Mouse (Mus musculus): ENCODE measurements around the gene Brd3.

The Brd3 gene

GRCm38 (mm10) chr2:27507562-27507961 lies at the start of gene Brd3:
Gene Brd3, minus strand, starts transcription at chr2:27507662.
- WGBS = 83% methylated on average over 4 of the region's 4 CpGs

DNA sequence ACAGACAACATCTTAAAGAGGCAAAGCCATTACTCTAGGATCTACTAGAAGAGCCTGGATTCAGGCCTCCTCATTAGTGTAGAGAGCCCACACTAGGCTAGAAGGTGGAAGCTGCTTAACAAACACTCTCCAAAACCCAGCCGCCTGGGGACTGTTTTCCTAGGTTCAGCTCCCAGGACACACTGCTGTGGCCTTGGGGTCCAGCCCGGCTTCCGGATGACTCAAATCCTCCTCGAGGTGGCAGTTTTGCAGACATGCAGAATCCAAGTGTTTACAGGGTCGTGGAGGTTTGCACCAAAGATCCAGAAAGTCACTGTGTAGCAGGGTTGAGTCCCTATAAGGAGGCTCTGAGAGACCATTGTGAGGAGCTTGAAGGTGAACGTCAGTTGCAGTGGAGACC lies 49.5 kb upstream of the Brd3 start:
- WGBS = 93% methylated on average over 6 of the region's 6 CpGs

DNA sequence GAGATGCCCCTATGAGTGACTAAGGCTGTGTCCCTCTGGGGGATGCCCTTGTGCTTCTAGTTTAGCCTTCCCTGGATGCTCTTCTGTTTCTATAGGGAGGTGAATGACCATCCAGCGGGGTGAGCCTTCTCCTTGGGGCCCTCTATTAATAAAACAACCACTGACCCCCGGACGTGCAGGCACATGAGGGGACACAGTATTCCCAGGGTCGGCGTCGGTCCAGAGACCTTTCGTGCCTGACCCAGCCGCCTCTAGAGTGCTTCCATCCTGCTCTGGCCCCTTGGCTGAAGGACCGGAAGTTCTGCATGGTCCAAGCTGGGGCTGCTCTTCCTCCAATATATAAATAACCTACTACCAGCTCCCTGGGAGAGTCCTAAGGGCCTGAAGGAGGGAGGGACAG lies 46.8 kb upstream of the Brd3 start:
- 75% methylated on average over 9 of the region's 9 CpGs for WGBS

DNA sequence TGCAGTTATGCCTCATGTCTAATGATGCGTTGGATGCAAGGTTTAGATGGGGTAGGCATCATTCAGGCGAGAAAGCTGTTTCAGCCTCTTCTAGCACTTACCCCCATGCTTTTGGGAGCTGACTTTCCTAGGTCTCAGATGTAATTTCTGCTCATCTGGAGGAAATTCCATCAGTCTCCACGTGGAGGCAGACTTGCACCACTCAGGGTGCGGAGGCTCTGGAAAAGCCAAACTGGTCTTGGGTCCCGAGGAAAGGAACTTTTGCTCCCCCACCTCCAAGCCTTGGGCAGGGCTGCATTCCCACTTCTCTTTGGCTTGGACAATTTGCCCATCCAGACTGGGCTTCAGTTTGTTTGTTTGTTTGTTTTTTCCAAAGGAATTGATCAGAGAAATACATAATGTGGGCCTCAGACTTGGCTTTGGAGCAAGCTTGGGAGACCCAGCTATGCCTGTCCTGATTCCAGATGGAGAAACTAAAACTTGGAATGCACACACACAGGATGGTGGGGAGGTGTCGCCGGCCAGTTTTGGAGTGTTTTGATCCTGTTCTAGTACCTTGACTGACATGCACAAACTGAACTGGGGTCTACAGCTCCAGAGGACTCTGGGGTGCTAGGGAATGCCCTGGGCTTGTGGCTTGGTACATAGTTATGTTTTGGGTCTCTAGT lies 45.3 kb upstream of the Brd3 start:
- WGBS = 19% methylated on average over 7 of the region's 7 CpGs

- WGBS = 91% methylated on average over 1 of the region's 1 CpGs
Observed at GRCm38 (mm10) chr2:27548664-27549369, 41.4 kb upstream of the Brd3 start.

DNA sequence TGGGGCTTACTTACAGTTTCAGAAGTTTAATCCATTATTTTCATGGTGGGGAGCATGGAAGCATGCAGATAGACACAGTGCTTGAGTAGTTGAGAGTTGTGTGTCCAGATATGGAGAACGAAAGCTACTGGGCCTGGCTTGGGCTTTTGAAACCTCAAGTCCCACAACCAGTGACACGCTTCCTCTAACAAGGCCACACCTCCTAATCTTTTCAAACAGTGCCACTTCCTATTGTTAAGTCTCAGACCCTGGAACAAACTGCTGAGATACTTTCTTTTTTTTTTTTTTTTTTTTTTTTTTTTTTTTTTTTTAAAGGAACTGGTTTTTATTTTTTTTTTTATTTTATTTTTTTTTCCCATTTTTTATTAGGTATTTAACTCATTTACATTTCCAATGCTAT lies 40.5 kb upstream of the Brd3 start:
- 93% methylated on average over 2 of the region's 2 CpGs for WGBS

DNA sequence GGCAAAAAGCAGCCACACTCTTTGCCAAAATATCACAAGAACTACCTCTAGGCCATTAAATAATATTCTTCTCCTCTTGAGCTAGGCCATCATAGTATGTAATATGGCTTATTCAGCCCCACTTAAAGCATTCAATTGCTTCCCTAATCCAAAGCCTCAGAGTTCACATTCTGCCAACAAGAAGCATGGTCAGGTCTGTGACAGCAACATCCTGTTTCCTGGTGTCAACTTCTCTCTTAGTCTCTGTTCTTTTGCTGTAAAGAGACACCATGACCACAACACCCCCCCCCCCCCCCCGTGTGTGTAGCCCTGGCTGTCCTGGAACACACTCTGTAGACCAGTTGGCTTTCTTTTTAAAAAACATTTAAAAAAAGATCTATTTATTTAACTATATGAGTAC lies 39.9 kb upstream of the Brd3 start:
- 61% methylated on average over 1 of the region's 1 CpGs for WGBS

- WGBS = 93% methylated on average over 8 of the region's 8 CpGs
Observed at GRCm38 (mm10) chr2:27546041-27546440, 38.6 kb upstream of the Brd3 start.

- 84% methylated on average over 3 of the region's 3 CpGs for WGBS
Observed at GRCm38 (mm10) chr2:27545517-27545916, 38.1 kb upstream of the Brd3 start.

DNA sequence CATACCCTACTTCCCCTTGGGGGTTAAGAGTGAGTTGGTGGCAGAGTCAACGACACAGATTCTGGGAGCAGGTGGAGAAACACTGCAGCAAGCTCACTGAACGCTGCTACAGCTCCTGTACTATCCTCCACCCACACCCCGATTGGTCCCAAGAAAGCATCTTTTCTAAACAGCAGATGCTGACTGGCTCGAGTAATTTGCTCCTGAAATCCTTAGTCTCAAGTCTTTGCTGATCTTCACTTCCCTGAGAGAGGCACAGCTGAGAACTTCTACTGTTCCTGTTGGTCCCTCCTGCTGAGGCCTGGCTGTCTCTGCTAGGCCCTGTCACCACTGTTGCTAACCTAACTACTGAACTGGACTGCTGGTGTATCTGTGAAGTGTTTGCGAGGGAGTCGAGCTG lies 37.2 kb upstream of the Brd3 start:
- WGBS = 72% methylated on average over 6 of the region's 6 CpGs

DNA sequence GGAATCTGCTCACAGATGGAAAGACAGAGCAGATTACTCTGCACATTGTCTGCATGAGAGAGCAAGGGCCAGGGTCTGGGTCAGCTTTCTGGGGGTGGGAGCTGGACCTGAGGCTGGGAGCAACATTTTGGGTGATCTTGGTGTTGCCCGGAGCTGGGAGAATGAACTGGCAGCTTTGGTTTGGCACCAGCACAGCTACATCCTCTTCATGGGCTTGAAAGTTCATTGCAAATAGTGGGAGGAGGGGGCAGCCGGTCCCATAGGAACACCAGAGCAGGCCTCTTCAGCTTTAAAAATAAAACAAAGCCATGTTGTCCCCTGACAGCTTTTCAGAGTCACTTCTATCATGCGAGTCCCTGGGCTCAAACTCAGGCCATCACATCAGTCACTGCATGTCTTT lies 33.8 kb upstream of the Brd3 start:
- 91% methylated on average over 3 of the region's 3 CpGs for WGBS

DNA sequence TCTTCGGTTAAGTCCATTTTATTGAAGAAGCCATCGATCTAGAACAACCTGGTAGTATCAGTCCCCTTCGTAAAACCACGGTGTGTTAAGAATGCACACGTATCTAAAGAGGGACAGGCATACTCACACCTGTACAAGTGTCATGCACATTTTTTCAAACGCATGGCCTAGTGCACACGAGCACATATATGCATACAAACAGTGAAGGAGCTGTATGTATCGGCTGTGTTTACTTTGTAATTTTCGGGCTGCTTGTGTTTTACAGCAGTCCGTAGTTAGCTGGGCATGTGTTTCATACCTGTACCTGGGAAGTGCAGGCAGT lies 33.0 kb upstream of the Brd3 start:
- WGBS = 17% methylated on average over 10 of the region's 10 CpGs

DNA sequence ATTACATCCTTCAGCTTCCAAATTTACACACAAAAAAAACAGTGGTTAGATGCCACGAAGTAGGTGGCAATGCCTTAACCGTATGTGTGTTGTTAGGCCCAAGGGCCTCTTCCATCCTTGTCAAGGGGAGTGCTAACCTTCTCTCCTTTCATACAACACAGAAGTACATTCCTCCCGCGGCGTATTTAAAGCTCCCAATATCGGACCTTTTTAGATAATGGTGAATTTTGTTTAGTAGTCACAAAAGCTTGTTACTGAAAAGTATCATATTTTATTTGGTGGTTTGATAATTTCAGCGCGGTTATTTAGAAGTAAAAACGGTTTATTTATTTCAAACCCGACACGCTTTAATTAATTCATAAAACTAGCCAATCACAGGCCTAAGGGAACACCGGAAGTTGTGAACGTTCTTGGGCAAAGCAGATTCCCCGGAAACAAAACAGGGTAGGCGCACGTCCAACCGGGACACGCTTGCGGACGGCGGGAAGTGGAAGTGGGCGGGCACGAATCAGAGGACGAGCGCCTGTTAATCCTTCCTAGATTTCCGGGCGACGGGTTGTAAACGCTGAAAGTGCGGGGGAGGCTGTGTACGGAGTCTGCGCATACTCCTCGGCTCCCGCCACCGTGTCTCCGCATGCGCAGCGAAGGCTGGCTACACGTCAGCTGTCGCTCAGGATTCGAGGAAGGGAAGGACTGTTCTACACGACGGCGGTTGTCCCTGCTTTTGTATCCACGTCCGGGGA lies 32.5 kb upstream of the Brd3 start:
- under 1% methylated on average over 46 of the region's 46 CpGs for WGBS

GRCm38 (mm10) chr2:27539336-27539735 lies 31.9 kb upstream of the Brd3 start:
- 9% methylated on average over 5 of the region's 5 CpGs for WGBS

GRCm38 (mm10) chr2:27538455-27539330 lies 31.2 kb upstream of the Brd3 start:
- 60% methylated on average over 5 of the region's 5 CpGs for WGBS

DNA sequence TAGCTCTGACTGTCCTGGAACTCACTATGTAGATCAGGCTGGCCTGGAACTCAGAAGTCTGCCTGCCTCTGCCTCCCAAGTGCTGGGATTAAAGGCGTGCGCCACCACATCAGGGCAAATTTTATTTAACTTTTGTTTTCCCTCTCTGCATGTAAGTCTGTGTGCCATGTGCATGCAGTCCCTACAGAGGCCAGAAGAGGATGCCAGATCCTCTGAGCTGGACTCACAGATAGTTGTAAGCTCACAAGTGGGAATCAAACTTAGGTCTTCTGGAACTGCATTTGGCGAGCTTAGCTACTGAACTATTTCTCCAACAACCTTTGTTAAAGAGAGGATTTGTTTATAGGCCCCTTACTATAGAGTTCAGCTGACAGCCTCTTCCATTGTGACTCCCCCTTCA lies 10.8 kb upstream of the Brd3 start:
- WGBS = 95% methylated on average over 3 of the region's 3 CpGs

DNA sequence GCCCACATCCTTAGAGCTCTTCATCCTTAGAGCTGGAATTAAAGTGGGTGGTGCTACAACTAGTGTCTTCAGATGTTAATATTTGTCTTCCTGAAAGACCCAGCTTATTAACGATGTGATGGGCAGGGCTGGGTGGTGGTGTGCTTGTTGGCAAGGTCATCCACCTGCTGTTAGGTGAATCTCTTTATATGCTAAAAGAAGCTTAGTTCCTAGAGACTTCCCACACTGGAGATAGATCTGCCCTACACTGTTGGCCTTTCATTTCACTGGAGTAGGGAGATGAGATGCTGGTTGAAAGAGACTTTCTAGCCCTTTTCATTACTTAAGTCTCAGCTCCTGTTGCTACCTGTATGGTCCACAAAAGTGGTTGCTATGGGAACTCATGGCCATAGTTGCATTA lies 8.8 kb upstream of the Brd3 start:
- 10% methylated on average over 1 of the region's 1 CpGs for WGBS

- WGBS = under 1% methylated on average over 40 of the region's 40 CpGs
Observed at GRCm38 (mm10) chr2:27515341-27516166, 8.1 kb upstream of the Brd3 start.

DNA sequence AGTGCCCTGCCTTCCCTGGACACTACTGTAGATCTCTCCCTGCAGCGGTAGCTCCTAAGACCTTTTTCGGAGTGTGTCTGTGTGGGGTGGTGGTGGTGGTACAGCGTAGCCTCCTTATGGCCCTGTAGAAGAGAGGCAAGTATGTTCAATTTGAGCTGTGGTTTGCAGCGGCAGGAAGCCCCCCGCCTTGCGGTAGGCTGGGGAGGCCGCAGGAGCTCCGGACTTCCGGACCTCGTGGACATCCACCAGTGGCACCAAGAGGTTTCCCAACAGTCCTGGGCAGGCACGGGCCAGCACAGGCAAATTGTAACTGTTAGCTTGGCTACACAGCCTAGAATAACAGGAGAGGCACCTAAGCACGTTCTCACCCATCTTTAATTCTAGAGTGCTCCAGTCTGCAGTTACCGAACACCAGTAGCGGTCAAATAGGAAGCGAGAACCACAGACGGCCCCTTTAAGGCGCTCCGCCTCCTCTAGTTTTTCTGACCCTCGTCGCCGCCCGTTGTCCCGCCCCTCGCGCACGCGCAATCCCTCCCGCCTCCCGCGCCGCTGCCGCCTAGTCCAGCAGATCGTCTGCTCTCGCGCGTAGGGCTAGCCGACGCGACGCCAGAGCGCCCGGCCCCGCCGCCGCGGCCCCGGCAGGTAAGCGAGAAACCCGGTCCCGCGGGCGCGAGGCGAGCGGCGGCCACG lies 7.3 kb upstream of the Brd3 start, which contains the start of gene Wdr5:
Gene Wdr5 (plus strand): TSS at position 519 of the 690 bp plus-strand sequence.
- whole genome bisulfite sequencing = under 1% methylated on average over 57 of the region's 57 CpGs

DNA sequence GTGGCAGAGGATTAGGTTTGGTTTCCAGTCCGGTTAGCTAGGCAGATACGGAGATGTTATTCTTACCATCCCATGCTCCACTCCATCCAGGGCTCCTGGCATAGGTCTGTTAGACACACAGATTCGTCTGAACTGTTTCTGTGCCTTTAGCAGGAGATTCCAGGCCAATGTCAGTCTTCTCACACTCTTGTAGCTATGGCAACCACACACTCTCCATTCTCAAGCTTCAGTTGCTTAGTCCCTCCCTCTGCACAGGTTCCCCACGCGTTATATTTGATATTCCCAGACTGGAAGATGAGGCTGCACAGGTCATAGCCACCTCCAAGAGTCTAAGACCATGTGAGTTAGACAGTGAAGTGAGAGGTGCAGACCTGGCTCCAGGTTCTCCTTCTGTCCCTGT lies 6.4 kb upstream of the Brd3 start:
- 54% methylated on average over 5 of the region's 5 CpGs for WGBS
